Mouse (Mus musculus) spleen, adult 2 months (tissue): ENCODE measurements around the gene Chmp3.

Source experiments
- CTCF ChIP-seq: fragments of 200-500 bp; IDR thresholded peaks from 2 replicates; pipeline ENCODE4 v1.5.1; 2011; ENCODE audit warnings: mild to moderate bottlenecking, inconsistent platforms; ENCODE audit not compliant: insufficient read depth, insufficient read length, insufficient replicate concordance; ENCODE audit errors: extremely low read depth
- POLR2A ChIP-seq: fragments of 200-500 bp; IDR thresholded peaks from 2 replicates; pipeline ENCODE4 v1.6.1; 2011; ENCODE audit warnings: low read depth, low read length, inconsistent platforms

- no peak for TF ChIP-seq CTCF
- TF ChIP-seq POLR2A, result no peak
These were observed 24.1 kb upstream of the Chmp3 start for GRCm38 (mm10) chr6:71519476-71519875.
